Mouse (Mus musculus): ENCODE measurements at regions not wholly inside any gene's neighbourhood (a gene's known extent, or its start where the extent isn't known, plus 50 kb on each side); places are given as distances from the start of the nearest gene placed in this dataset.
A peak's percentile ranks its signal among the peaks of the same experiment; 100 is the strongest.

- no peak for ATAC-seq (ENCODE audit: low FRiP score)
- Histone ChIP-seq H3K36me3 (no peaks in the 10 kb centered on the region), H3K4me2 (replicated peaks) (no peak overlapping the region), H3K9me3 (replicated peaks) (no peaks in the 10 kb centered on the region), H3K4me3 (no peak overlapping the region), H3K9ac (no peak overlapping the region), H3K4me1 (no peaks in the 10 kb centered on the region), H3K27me3 (no peaks in the 10 kb centered on the region), H3K27ac (no peak overlapping the region)
- 69% methylated on average over 1 of the region's 1 CpGs for WGBS
These were observed 52.6 kb downstream of the Gm10358 start for GRCm38 (mm10) chr8:75353786-75354185.

GRCm38 (mm10) chr8:75350141-75350540 lies 56.2 kb downstream of the Gm10358 start:
- no peaks in the 10 kb centered on the region for H3K27me3 ChIP-seq
- no peaks in the 10 kb centered on the region for H3K9me3 ChIP-seq (replicated peaks)
- no peak overlapping the region for H3K9ac ChIP-seq
- H3K4me2 ChIP-seq (replicated peaks): no peak overlapping the region
- no peak for ATAC-seq (ENCODE audit: low FRiP score)
- no peaks in the 10 kb centered on the region for H3K36me3 ChIP-seq
- H3K4me3 ChIP-seq: no peak overlapping the region
- H3K27ac ChIP-seq: no peak overlapping the region
- H3K4me1 ChIP-seq: no peaks in the 10 kb centered on the region
- WGBS: 58% methylated on average over 1 of the region's 1 CpGs

DNA sequence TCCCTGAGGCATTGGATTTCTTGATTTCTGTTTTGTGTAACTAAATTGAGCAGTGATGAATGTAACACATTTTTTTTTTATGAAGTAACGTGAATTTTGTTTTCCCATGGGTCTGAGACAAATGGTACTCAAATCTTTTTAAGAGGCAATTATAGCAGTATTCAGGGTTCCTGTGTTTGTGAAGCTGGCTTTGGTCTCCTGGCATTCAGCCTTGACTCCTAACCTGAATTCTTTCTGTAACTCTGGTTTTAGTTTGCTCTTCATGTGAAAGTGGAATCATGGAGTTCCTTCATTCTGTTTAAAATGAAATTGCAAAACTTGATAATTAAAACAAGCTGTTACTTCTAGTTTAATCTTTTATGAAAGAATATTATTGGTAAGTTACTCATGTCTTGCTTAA lies 58.3 kb downstream of the Gm10358 start:
- Histone ChIP-seq H3K27me3 (no peaks in the 10 kb centered on the region), H3K27ac (no peak overlapping the region), H3K4me2 (replicated peaks) (no peak overlapping the region), H3K36me3 (no peaks in the 10 kb centered on the region), H3K9ac (no peak overlapping the region), H3K4me1 (no peaks in the 10 kb centered on the region), H3K9me3 (replicated peaks) (no peaks in the 10 kb centered on the region), H3K4me3 (no peak overlapping the region)
- WGBS: 63% methylated on average over 1 of the region's 1 CpGs
- no peak for ATAC-seq (ENCODE audit: low FRiP score)

DNA sequence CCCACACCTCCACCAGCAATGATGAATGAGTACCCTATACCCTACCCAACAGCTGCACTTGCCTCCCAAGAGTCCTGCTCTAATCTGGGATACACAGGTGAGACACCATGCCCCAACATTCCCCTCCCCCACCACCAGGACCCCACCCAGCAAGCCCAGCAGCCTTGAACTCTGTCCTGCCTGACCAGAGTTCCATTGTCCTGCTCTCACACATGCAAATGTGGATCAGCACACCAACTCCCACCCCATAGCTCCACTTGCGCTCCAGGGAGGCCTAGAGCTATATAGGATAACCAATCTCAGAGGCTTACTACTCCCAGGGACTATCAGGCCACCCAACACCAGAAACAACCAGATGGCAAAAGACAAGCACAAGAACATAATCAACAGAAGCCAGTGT lies 85.8 kb downstream of the Gm10358 start:
- Histone ChIP-seq H3K4me3 (no peak overlapping the region), H3K27ac (no peak overlapping the region), H3K4me2 (replicated peaks) (no peak overlapping the region), H3K36me3 (no peaks in the 10 kb centered on the region), H3K4me1 (no peaks in the 10 kb centered on the region), H3K27me3 (no peaks in the 10 kb centered on the region), H3K9ac (no peak overlapping the region), H3K9me3 (replicated peaks) (no peaks in the 10 kb centered on the region)
- 63% methylated on average over 1 of the region's 1 CpGs for WGBS
- ATAC-seq (ENCODE audit: low FRiP score): no peak

- H3K4me2 ChIP-seq (replicated peaks): no peak overlapping the region
- no peaks in the 10 kb centered on the region for H3K4me1 ChIP-seq
- no peak for ATAC-seq (ENCODE audit: low FRiP score)
- 30% methylated on average over 4 of the region's 4 CpGs for WGBS
- no peaks in the 10 kb centered on the region for H3K27me3 ChIP-seq
- no peak overlapping the region for H3K9ac ChIP-seq
- H3K9me3 ChIP-seq (replicated peaks): no peaks in the 10 kb centered on the region
- H3K4me3 ChIP-seq: no peak overlapping the region
- no peak overlapping the region for H3K27ac ChIP-seq
- no peaks in the 10 kb centered on the region for H3K36me3 ChIP-seq
These were observed 87.9 kb downstream of the Gm10358 start for GRCm38 (mm10) chr8:75318526-75318925.

DNA sequence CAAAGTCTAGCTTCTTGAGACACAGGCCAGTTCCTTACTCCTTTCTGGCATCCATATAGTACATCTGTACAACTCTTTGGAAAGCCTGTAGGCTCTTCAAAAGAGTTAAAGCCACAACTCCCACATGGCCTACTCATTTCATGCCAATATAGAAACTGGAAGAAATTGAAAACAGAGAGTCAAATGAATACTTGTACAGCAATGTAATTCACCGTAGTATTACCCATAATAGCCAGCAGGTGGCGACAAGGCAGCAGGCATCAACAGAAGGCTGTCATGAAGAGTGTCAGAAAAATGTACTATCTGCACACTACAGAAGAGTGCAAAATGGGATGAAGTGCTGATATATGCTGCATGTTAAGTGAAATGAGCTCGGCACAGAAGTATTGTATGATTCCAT lies 90.5 kb downstream of the Gm10358 start:
- Histone ChIP-seq H3K4me1 (no peaks in the 10 kb centered on the region), H3K36me3 (no peaks in the 10 kb centered on the region), H3K4me2 (replicated peaks) (no peak overlapping the region), H3K27me3 (no peaks in the 10 kb centered on the region), H3K4me3 (no peak overlapping the region), H3K9me3 (replicated peaks) (no peaks in the 10 kb centered on the region), H3K27ac (no peak overlapping the region), H3K9ac (no peak overlapping the region)
- ATAC-seq (ENCODE audit: low FRiP score): peak; percentile 68; the same call in 1 of the 2 replicates
- 15% methylated on average over 3 of the region's 3 CpGs for whole genome bisulfite sequencing

DNA sequence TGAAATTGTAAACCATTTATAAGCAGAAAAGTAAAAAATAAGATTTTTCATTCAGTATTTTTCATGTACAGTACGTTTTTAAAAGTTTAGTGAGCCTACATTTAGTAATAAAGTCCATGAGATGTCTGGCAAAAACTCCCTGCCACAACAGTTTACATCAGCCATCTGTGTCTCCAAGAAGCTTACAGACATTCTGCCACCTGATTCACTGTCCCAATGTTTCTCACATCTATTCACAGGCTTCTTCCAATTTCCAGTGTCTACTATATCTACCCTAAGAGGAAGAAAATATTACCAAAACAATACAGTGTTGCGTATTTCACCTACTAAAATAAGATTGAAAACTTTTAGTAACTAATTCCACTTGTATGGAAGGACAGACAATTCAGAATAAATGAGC lies 95.7 kb downstream of the Rasd2 start:
- no peak overlapping the region for H3K27ac ChIP-seq
- no peak for ATAC-seq (ENCODE audit: low FRiP score)
- no peaks in the 10 kb centered on the region for H3K27me3 ChIP-seq
- no peak overlapping the region for H3K4me2 ChIP-seq (replicated peaks)
- H3K36me3 ChIP-seq: no peaks in the 10 kb centered on the region
- no peaks in the 10 kb centered on the region for H3K9me3 ChIP-seq (replicated peaks)
- WGBS: 69% methylated on average over 2 of the region's 2 CpGs
- H3K9ac ChIP-seq: no peak overlapping the region
- no peaks in the 10 kb centered on the region for H3K4me1 ChIP-seq
- H3K4me3 ChIP-seq: no peak overlapping the region

GRCm38 (mm10) chr8:75291921-75292320 lies 78.2 kb downstream of the Rasd2 start:
- H3K4me1 ChIP-seq: no peaks in the 10 kb centered on the region
- no peak for ATAC-seq (ENCODE audit: low FRiP score)
- H3K4me2 ChIP-seq (replicated peaks): no peak overlapping the region
- H3K9ac ChIP-seq: no peak overlapping the region
- no peak overlapping the region for H3K27ac ChIP-seq
- WGBS: 74% methylated on average over 3 of the region's 3 CpGs
- no peaks in the 10 kb centered on the region for H3K9me3 ChIP-seq (replicated peaks)
- H3K27me3 ChIP-seq: no peaks in the 10 kb centered on the region
- H3K36me3 ChIP-seq: no peaks in the 10 kb centered on the region
- H3K4me3 ChIP-seq: no peak overlapping the region

GRCm38 (mm10) chr8:75289933-75290332 lies 76.2 kb downstream of the Rasd2 start:
- ATAC-seq (ENCODE audit: low FRiP score): no peak

More at GRCm38 (mm10) chr8:75289933-75290332, 76.2 kb downstream of the Rasd2 start:
- no peaks in the 10 kb centered on the region for H3K4me1 ChIP-seq
- no peak overlapping the region for H3K9ac ChIP-seq
- 84% methylated on average over 8 of the region's 8 CpGs for WGBS
- H3K27ac ChIP-seq: no peak overlapping the region
- H3K27me3 ChIP-seq: no peaks in the 10 kb centered on the region
- no peaks in the 10 kb centered on the region for H3K9me3 ChIP-seq (replicated peaks)
- no peaks in the 10 kb centered on the region for H3K36me3 ChIP-seq
- no peak overlapping the region for H3K4me3 ChIP-seq
- no peak overlapping the region for H3K4me2 ChIP-seq (replicated peaks)
